Mouse (Mus musculus) embryonic facial prominence, embryonic 13.5 days (tissue): ENCODE data around the gene Hist1h2ad. TPM values are rescaled to one million over a fixed set of nuclear protein-coding genes. Genes with fewer than 3 reads are reported as not detected.

Experiments used
- ATAC-seq: fragments of 200-750 bp; cut with Nextera tagmentation; 2 replicates; pipeline ENCODE4 v1.8.0; 2017; ENCODE audit warnings: low read depth; ENCODE audit not compliant: insufficient number of reproducible peaks, insufficient read depth, low FRiP score, low TSS enrichment
- H3K27ac ChIP-seq: fragments of 300-500 bp; sonication (generic); 2 replicates; pipeline ENCODE4 v1.5.1; 2015; ENCODE audit warnings: moderate library complexity, mild to moderate bottlenecking, inconsistent platforms
- H3K27me3 ChIP-seq: fragments of 300-500 bp; sonication (generic); 2 replicates; pipeline ENCODE4 v1.6.1; 2015; ENCODE audit warnings: mild to moderate bottlenecking, inconsistent platforms
- H3K36me3 ChIP-seq: fragments of 300-500 bp; sonication (generic); 2 replicates; pipeline ENCODE4 v1.6.1; 2015; ENCODE audit warnings: mild to moderate bottlenecking, inconsistent platforms
- H3K4me1 ChIP-seq: fragments of 300-500 bp; sonication (generic); 2 replicates; pipeline ENCODE4 v1.6.1; 2015; ENCODE audit warnings: inconsistent platforms
- H3K4me2 ChIP-seq: fragments of 300-500 bp; sonication (generic); 2 replicates; pipeline ENCODE4 v1.6.1; 2015; ENCODE audit warnings: moderate library complexity, mild to moderate bottlenecking, inconsistent platforms
- H3K4me3 ChIP-seq: fragments of 300-500 bp; sonication (generic); 2 replicates; pipeline ENCODE4 v1.5.1; 2015; ENCODE audit warnings: mild to moderate bottlenecking, inconsistent platforms
- H3K9ac ChIP-seq: fragments of 300-500 bp; sonication (generic); 2 replicates; pipeline ENCODE4 v1.6.1; 2015; ENCODE audit warnings: mild to moderate bottlenecking, inconsistent platforms
- H3K9me3 ChIP-seq: fragments of 300-500 bp; sonication (generic); 2 replicates; pipeline ENCODE4 v1.6.1; 2016; ENCODE audit warnings: inconsistent platforms
- WGBS: fragments of 180-500 bp; shearing (Covaris S2); methylation state at CpG from one replicate; pipeline ENCODE4 v1.1.7; 2015; ENCODE audit warnings: mixed read lengths; 5-methylcytosine and 5-hydroxymethylcytosine counted together
- polyA plus RNA-seq: library from polyadenylated mRNA; unstranded; fragments of >200 nt; fragmentation: Nextera tagmentation; extraction: Ambion mirVana; gene quantifications from 2 replicates; pipeline ENCODE4 v1.2.1, GENCODE M21; 2015

Hist1h2ad gene
- polyA plus RNA-seq, 1 experiment from 2014 or later, result 3.1 TPM

DNA sequence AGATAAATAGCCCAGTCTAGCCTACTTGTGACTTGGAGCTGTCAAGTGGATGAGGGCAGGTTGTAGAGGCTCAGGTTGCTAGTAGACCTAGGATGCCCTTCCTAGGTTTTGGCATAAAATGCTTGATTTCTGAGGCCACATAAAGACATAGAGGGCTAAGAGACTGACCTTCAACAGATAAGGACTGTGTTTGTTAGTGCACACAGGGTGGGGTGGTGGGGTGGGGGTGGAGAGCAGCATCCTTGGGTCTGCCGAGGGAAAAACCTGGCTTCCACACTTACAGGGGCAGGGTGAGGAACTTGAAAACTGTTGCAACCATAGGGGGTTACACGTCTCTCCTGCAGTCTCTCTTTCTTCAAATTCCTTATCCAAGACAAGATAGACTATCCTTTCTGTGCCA, 21.0 kb downstream of the Hist1h2ad start:
- 87% methylated on average over 2 of the region's 2 CpGs for WGBS
- no peaks in the 10 kb centered on the region for H3K36me3 ChIP-seq
- no peaks in the 10 kb centered on the region for H3K27me3 ChIP-seq
- H3K4me1 ChIP-seq, result no peaks in the 10 kb centered on the region
- H3K4me2 ChIP-seq, result no peak overlapping the region
- no peak for ATAC-seq
- no peaks in the 10 kb centered on the region for H3K9me3 ChIP-seq
- no peak overlapping the region for H3K9ac ChIP-seq
- no peak overlapping the region for H3K4me3 ChIP-seq
- no peak overlapping the region for H3K27ac ChIP-seq

DNA sequence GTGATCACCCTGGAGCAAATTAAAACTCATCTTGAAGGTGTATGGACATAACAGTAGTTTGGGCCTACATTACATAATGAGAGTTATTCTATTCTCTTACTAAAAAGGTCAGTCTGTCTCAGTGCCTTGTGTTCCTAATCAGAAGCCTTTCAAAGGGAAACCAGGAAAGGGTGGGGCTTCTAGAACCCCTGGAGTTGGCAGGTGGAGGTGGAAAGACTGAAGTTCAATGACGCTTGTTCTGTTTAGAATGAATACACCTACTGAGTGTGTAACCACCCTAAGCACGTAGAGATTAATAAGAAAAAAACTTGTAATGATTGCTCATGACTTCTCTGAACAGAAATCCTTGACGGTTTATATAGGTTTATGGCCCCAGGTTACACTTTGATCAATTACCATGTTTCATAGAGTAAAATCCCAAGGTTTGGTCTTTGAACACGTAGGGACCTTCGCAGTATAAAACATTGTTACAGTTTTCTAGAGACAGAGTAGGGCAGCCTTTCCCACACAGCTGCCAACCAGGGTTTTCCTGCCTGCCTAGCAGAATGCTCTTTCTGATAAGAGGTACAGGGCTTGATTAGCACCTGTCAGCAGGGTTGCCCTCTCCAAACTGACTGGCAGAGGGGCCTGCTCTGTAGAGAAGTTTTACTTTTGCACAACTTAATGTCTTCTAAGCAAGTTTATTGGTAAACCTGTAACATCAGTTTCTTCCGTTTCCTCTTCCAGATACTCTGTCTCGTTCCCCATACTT, 21.6 kb downstream of the Hist1h2ad start:
- ATAC-seq, result no peak
- 81% methylated on average over 7 of the region's 7 CpGs for WGBS

DNA sequence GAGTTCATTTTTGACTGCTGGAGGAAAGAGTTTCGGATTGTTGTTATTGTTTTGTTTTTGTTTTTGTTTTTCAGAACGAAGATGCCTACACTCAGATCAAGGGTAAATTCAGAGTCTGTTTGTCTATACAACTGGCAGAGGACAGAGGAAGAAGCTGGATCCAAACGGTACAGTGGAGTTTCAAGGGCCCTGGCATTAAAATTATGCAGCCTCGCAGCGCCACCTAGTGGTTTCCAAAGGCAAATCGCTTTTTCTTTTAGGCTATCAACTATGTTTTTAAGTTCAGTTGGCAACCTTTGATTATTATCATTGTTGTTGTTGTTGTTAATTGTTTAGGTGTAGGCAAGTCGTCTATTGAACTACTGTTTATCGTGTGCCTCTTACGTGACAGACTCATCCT, 23.8 kb downstream of the Hist1h2ad start:
- H3K9ac ChIP-seq, result no peak overlapping the region
- no peak overlapping the region for H3K4me2 ChIP-seq
- ATAC-seq, result no peak
- no peaks in the 10 kb centered on the region for H3K27me3 ChIP-seq
- no peak overlapping the region for H3K27ac ChIP-seq
- H3K36me3 ChIP-seq, result no peaks in the 10 kb centered on the region
- H3K9me3 ChIP-seq, result no peaks in the 10 kb centered on the region
- no peaks in the 10 kb centered on the region for H3K4me1 ChIP-seq
- WGBS, result 6% methylated on average over 9 of the region's 9 CpGs
- H3K4me3 ChIP-seq, result no peak overlapping the region

More for the DNA sequence above, 21.6 kb downstream of the Hist1h2ad start:
- no peak overlapping the region for H3K4me3 ChIP-seq
- no peaks in the 10 kb centered on the region for H3K27me3 ChIP-seq
- no peak overlapping the region for H3K27ac ChIP-seq
- H3K4me2 ChIP-seq, result no peak overlapping the region
- no peaks in the 10 kb centered on the region for H3K9me3 ChIP-seq
- no peaks in the 10 kb centered on the region for H3K36me3 ChIP-seq
- no peaks in the 10 kb centered on the region for H3K4me1 ChIP-seq
- 0 out of 2 replicates have a peak overlapping the region, but pooled peaks have one; percentile 12 for H3K9ac ChIP-seq

DNA sequence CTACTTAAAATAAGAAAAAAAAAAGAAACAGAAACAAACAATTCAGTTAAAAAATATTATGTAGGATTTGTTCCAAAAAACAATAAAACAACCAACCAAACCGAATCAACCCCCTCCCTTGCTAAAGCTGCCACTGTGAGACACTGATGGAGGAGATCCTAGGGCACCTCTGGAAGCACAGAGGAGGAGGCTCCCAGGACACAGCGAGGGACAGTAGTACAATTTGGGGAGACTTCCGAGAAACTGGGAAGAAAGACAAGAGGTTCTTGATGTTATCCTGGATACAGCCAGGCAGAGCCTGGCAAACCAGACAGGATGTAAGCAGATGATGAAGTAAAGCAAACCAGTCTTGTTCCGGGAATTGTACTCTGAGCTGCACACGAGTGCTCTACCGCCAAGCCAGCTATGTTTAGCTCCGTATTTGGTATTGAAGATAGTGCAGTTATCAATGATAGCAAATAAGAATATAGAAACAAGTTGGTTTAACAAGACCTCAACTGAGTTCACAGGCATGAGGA, 29.1 kb downstream of the Hist1h2ad start:
- Histone ChIP-seq H3K4me3 (no peak overlapping the region), H3K27ac (no peak overlapping the region), H3K27me3 (no peaks in the 10 kb centered on the region), H3K9me3 (no peaks in the 10 kb centered on the region), H3K4me2 (no peak overlapping the region), H3K9ac (no peak overlapping the region), H3K4me1 (no peaks in the 10 kb centered on the region), H3K36me3 (no peaks in the 10 kb centered on the region)
- WGBS, result 74% methylated on average over 7 of the region's 7 CpGs
- no peak for ATAC-seq

DNA sequence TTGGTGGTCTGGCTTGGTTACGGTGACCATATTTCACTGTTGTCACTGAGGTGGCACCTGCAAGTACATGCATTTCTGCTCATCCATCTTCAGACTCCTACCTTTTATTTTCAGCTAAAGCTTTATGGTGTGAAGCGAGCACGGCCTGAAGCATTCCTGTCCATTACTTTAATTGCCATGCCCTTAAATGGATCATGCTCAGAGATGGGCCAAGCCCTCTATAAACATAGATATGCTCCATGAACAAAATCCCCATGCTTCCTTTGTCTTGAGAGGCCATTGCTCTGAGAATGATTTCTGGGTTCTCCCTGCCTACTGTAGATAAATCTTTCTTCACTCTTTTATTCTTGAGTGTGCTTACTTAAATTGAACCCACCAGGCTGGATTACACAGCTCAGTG, 30.3 kb downstream of the Hist1h2ad start:
- H3K27ac ChIP-seq, result no peak overlapping the region
- H3K27me3 ChIP-seq, result no peaks in the 10 kb centered on the region
- ATAC-seq, result no peak
- no peaks in the 10 kb centered on the region for H3K4me1 ChIP-seq
- no peaks in the 10 kb centered on the region for H3K9me3 ChIP-seq
- WGBS, result 91% methylated on average over 3 of the region's 3 CpGs
- no peak overlapping the region for H3K4me2 ChIP-seq
- H3K4me3 ChIP-seq, result no peak overlapping the region
- H3K9ac ChIP-seq, result no peak overlapping the region
- no peaks in the 10 kb centered on the region for H3K36me3 ChIP-seq

- no peak overlapping the region for H3K9ac ChIP-seq
- H3K4me2 ChIP-seq, result no peak overlapping the region
- no peak overlapping the region for H3K27ac ChIP-seq
- WGBS, result 84% methylated on average over 3 of the region's 3 CpGs
- H3K36me3 ChIP-seq, result no peaks in the 10 kb centered on the region
- H3K4me1 ChIP-seq, result no peaks in the 10 kb centered on the region
- ATAC-seq, result no peak
- no peak overlapping the region for H3K4me3 ChIP-seq
- H3K9me3 ChIP-seq, result no peaks in the 10 kb centered on the region
- H3K27me3 ChIP-seq, result no peaks in the 10 kb centered on the region
Observed at GRCm38 (mm10) chr13:23605052-23605451, 30.9 kb downstream of the Hist1h2ad start.

- no peak for ATAC-seq
- WGBS, result 88% methylated on average over 4 of the region's 4 CpGs
Observed at GRCm38 (mm10) chr13:23609209-23609608, 35.0 kb downstream of the Hist1h2ad start.

GRCm38 (mm10) chr13:23609844-23610243, 35.7 kb downstream of the Hist1h2ad start:
- no peaks in the 10 kb centered on the region for H3K36me3 ChIP-seq
- H3K27ac ChIP-seq, result no peak overlapping the region
- no peak overlapping the region for H3K4me3 ChIP-seq
- ATAC-seq, result no peak
- H3K4me2 ChIP-seq, result no peak overlapping the region
- H3K9ac ChIP-seq, result no peak overlapping the region
- H3K27me3 ChIP-seq, result no peaks in the 10 kb centered on the region
- no peaks in the 10 kb centered on the region for H3K9me3 ChIP-seq
- no peaks in the 10 kb centered on the region for H3K4me1 ChIP-seq

More at GRCm38 (mm10) chr13:23609209-23609608, 35.0 kb downstream of the Hist1h2ad start:
- no peaks in the 10 kb centered on the region for H3K36me3 ChIP-seq
- no peak overlapping the region for H3K27ac ChIP-seq
- no peak overlapping the region for H3K9ac ChIP-seq
- H3K4me2 ChIP-seq, result no peak overlapping the region
- no peaks in the 10 kb centered on the region for H3K4me1 ChIP-seq
- H3K9me3 ChIP-seq, result no peaks in the 10 kb centered on the region
- H3K27me3 ChIP-seq, result no peaks in the 10 kb centered on the region
- H3K4me3 ChIP-seq, result no peak overlapping the region

GRCm38 (mm10) chr13:23610393-23610792, 36.2 kb downstream of the Hist1h2ad start:
- Histone ChIP-seq H3K9me3 (no peaks in the 10 kb centered on the region), H3K9ac (no peak overlapping the region), H3K4me1 (no peaks in the 10 kb centered on the region), H3K36me3 (no peaks in the 10 kb centered on the region), H3K27me3 (no peaks in the 10 kb centered on the region), H3K4me2 (no peak overlapping the region), H3K4me3 (no peak overlapping the region), H3K27ac (no peak overlapping the region)
- WGBS, result 68% methylated on average over 2 of the region's 2 CpGs
- ATAC-seq, result no peak

DNA sequence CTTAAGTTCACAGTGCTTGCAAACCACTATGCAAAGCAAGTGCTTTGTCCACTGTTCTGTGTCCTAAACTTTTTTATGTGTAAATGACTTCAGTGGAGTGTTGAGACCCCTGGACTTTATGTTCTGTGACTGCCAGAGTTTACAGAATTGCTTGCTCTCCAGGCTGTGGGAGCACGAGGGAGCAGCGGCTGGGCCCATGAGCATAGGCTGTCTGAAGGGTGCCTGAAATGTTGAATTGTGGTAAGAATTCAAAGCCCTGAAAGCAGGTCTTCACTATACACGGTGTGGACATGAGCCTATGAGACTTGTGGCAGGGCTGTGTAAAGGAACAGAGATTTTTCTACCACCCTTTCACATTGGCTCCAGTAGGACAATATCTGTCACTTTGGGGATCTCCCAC, 37.5 kb downstream of the Hist1h2ad start:
- H3K27ac ChIP-seq, result no peak overlapping the region
- H3K4me2 ChIP-seq, result no peak overlapping the region
- H3K4me3 ChIP-seq, result no peak overlapping the region
- WGBS, result 90% methylated on average over 3 of the region's 3 CpGs
- ATAC-seq, result no peak
- no peak overlapping the region for H3K9ac ChIP-seq
- no peaks in the 10 kb centered on the region for H3K9me3 ChIP-seq
- H3K4me1 ChIP-seq, result no peaks in the 10 kb centered on the region
- H3K36me3 ChIP-seq, result no peaks in the 10 kb centered on the region
- H3K27me3 ChIP-seq, result no peaks in the 10 kb centered on the region

GRCm38 (mm10) chr13:23620056-23620732, 46.0 kb downstream of the Hist1h2ad start:
- Histone ChIP-seq H3K4me1 (peaks cover 9% of the 10 kb centered on the region), H3K9ac (peak overlapping the region; percentile 69), H3K27ac (peak overlapping the region; percentile 99), H3K4me3 (peak overlapping the region; percentile 70), H3K9me3 (no peaks in the 10 kb centered on the region), H3K4me2 (peak overlapping the region; percentile 91), H3K36me3 (no peaks in the 10 kb centered on the region), H3K27me3 (no peaks in the 10 kb centered on the region)
- WGBS, result 50% methylated on average over 12 of the region's 12 CpGs
- ATAC-seq, result no peak
